Mouse (Mus musculus): ENCODE measurements around the gene Ipo5.

GRCm38 (mm10) chr14:120967072-120967471 is 56.0 kb downstream of the Ipo5 start:
- TF ChIP-seq CTCF (IDR thresholded peaks at IDR 0.05; ENCODE audit: borderline replicate concordance, insufficient read depth, low read depth, low read length) (no peak), POLR2A (IDR thresholded peaks at IDR 0.05; ENCODE audit: borderline replicate concordance, insufficient read depth, low read length) (no peak)

Data from cerebellum, adult 2 months (tissue).